Mouse (Mus musculus) neural tube, embryonic 11.5 days (tissue): Measurements from ENCODE around the gene Dusp2. TPM values are rescaled to one million over a fixed set of nuclear protein-coding genes. Genes with fewer than 3 reads are reported as not detected.

Experiments
- ATAC-seq: fragments of 200-750 bp; cut with Nextera tagmentation; 2 replicates; pipeline ENCODE4 v1.8.0; 2017; ENCODE audit warnings: moderate number of reproducible peaks, mild to moderate bottlenecking, moderate TSS enrichment, moderate library complexity; ENCODE audit not compliant: insufficient read depth, low FRiP score, low TSS enrichment
- DNase-seq: peaks from one replicate; pipeline ENCODE4 v3.0.0-alpha.2; 2015; ENCODE audit warnings: low spot score
- H3K27ac ChIP-seq: fragments of 300-500 bp; sonication (generic); 2 replicates; pipeline ENCODE4 v1.5.1; 2014; ENCODE audit warnings: low read depth, mild to moderate bottlenecking, low read length
- H3K27me3 ChIP-seq: fragments of 300-500 bp; sonication (generic); 2 replicates; pipeline ENCODE4 v1.6.1; 2014; ENCODE audit warnings: mild to moderate bottlenecking, low read length, mixed read lengths; ENCODE audit not compliant: control insufficient read depth, insufficient read depth
- H3K36me3 ChIP-seq: fragments of 300-500 bp; sonication (generic); 2 replicates; pipeline ENCODE4 v1.6.1; 2014; ENCODE audit warnings: mild to moderate bottlenecking, low read length, moderate library complexity, mixed read lengths; ENCODE audit not compliant: control insufficient read depth, insufficient read depth
- H3K4me1 ChIP-seq: fragments of 300-500 bp; sonication (generic); 2 replicates; pipeline ENCODE4 v1.6.1; 2014; ENCODE audit warnings: low read length, mixed read lengths; ENCODE audit not compliant: control insufficient read depth, insufficient read depth
- H3K4me2 ChIP-seq: fragments of 300-500 bp; sonication (generic); 2 replicates; pipeline ENCODE4 v1.6.1; 2014; ENCODE audit warnings: low read depth, mild to moderate bottlenecking, moderate library complexity
- H3K4me3 ChIP-seq: fragments of 300-500 bp; sonication (generic); 2 replicates; pipeline ENCODE4 v1.5.1; 2014; ENCODE audit warnings: low read depth, low read length
- H3K9ac ChIP-seq: fragments of 300-500 bp; sonication (generic); 2 replicates; pipeline ENCODE4 v1.6.1; 2014; ENCODE audit warnings: mild to moderate bottlenecking, low read length
- H3K9me3 ChIP-seq: fragments of 300-500 bp; sonication (generic); 2 replicates; pipeline ENCODE4 v1.6.1; 2016; ENCODE audit warnings: low read length; ENCODE audit not compliant: control insufficient read depth
- WGBS: fragments of 180-500 bp; shearing (Covaris S2); extraction: QIAGEN DNeasy Blood & Tissue Kit; methylation state at CpG from one replicate; pipeline ENCODE4 v1.1.7; 2014; 5-methylcytosine and 5-hydroxymethylcytosine counted together
- polyA plus RNA-seq: library from polyadenylated mRNA; unstranded; fragments of >200 nt; fragmentation: Nextera tagmentation; extraction: Ambion mirVana; gene quantifications from 2 replicates; pipeline ENCODE4 v1.2.1, GENCODE M21; 2014

Dusp2 gene
- polyA plus RNA-seq, 1 experiment from 2014 or later = 7.0 TPM

GRCm38 (mm10) chr2:127315155-127315470, 20.8 kb upstream of the Dusp2 start:
- no peaks in the 10 kb centered on the region for H3K9me3 ChIP-seq
- H3K27me3 ChIP-seq = no peaks in the 10 kb centered on the region
- DNase-seq = no peak
- 94% methylated on average over 1 of the region's 1 CpGs for WGBS
- no peak overlapping the region for H3K9ac ChIP-seq
- no peaks in the 10 kb centered on the region for H3K4me1 ChIP-seq
- H3K4me2 ChIP-seq = no peak overlapping the region
- H3K4me3 ChIP-seq = no peak overlapping the region
- no peaks in the 10 kb centered on the region for H3K36me3 ChIP-seq
- no peak overlapping the region for H3K27ac ChIP-seq
- ATAC-seq = no peak

DNA sequence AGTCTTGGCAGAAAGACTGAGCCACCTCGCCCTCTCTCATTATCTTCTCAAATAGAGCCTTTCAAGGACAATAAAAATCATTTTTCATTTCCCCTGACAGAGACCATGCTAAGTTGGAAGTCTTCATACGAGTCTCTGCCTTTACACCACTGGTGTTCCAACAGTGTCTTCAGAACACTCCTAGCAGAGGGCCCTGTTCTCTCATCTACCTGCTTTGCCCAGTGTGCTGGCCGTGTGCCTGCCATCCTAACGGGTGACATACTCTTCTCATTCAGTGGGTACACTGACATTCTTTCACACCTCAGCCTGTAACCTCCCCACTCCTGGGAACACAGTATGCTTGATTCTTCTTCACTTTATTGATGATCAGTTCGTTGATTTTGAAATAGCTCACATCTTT, 19.5 kb upstream of the Dusp2 start:
- Histone ChIP-seq H3K4me1 (no peaks in the 10 kb centered on the region), H3K4me3 (no peak overlapping the region), H3K9me3 (no peaks in the 10 kb centered on the region), H3K4me2 (no peak overlapping the region), H3K27ac (no peak overlapping the region), H3K9ac (no peak overlapping the region), H3K27me3 (no peaks in the 10 kb centered on the region), H3K36me3 (no peaks in the 10 kb centered on the region)
- no peak for DNase-seq
- ATAC-seq = no peak
- 72% methylated on average over 5 of the region's 5 CpGs for WGBS

GRCm38 (mm10) chr2:127318136-127318535, 17.8 kb upstream of the Dusp2 start:
- Histone ChIP-seq H3K4me2 (no peak overlapping the region), H3K9ac (no peak overlapping the region), H3K4me1 (no peaks in the 10 kb centered on the region), H3K9me3 (no peaks in the 10 kb centered on the region), H3K27me3 (no peaks in the 10 kb centered on the region), H3K4me3 (no peak overlapping the region), H3K27ac (no peak overlapping the region), H3K36me3 (no peaks in the 10 kb centered on the region)
- WGBS = 84% methylated on average over 4 of the region's 4 CpGs
- DNase-seq (no peak), ATAC-seq (no peak)

DNA sequence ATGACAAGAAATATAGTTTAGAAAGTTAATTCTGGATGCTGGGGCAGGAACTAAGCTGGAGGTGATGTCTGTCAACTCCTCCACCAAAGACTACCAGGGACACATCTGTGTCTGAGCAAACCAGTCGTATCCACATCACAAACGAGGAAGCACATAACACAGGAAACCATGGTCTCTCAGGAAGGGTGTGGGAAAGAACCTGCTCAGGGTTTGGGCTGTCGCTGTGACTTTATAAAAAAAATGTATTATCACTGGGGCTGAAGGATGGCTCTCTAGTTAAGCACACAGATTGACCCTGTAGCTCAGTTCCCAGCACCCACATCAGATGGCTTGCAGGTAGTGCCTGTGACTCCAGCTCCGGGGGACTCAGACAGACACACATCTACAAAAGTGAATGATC, 16.9 kb upstream of the Dusp2 start:
- WGBS = 83% methylated on average over 4 of the region's 4 CpGs
- no peak overlapping the region for H3K4me3 ChIP-seq
- no peak for ATAC-seq

GRCm38 (mm10) chr2:127322671-127323285, 13.2 kb upstream of the Dusp2 start:
- H3K4me1 ChIP-seq = no peaks in the 10 kb centered on the region
- DNase-seq (no peak), ATAC-seq (no peak)
- H3K4me2 ChIP-seq = no peak overlapping the region
- H3K27me3 ChIP-seq = no peaks in the 10 kb centered on the region
- no peaks in the 10 kb centered on the region for H3K9me3 ChIP-seq
- H3K36me3 ChIP-seq = no peaks in the 10 kb centered on the region
- no peak overlapping the region for H3K27ac ChIP-seq
- 69% methylated on average over 6 of the region's 6 CpGs for WGBS
- no peak overlapping the region for H3K9ac ChIP-seq
- H3K4me3 ChIP-seq = no peak overlapping the region

More for the DNA sequence above, 16.9 kb upstream of the Dusp2 start:
- H3K9me3 ChIP-seq = no peaks in the 10 kb centered on the region
- H3K36me3 ChIP-seq = no peaks in the 10 kb centered on the region
- no peaks in the 10 kb centered on the region for H3K27me3 ChIP-seq
- DNase-seq = no peak
- H3K4me2 ChIP-seq = no peak overlapping the region
- H3K4me1 ChIP-seq = no peaks in the 10 kb centered on the region
- no peak overlapping the region for H3K9ac ChIP-seq
- no peak overlapping the region for H3K27ac ChIP-seq

DNA sequence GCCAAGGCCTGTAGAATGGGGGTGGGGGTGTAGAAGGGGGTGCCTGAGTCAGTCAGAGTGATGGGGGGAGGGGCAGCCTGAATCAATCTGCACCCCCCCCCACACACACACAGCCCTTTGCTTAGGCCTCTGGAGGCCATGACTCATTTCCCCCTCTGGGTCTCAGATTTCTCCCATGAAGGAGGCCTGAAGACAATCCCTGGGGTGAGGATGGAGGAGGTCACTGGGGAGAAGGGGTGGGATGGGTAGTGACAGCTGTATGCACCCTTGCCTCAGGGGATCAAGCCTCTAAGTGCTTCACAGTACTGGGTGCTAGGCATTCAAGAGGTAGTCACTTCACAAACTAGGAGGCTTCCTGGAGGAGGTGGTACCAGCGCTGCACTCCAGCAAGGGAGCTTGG, 12.3 kb upstream of the Dusp2 start:
- no peaks in the 10 kb centered on the region for H3K27me3 ChIP-seq
- DNase-seq = no peak
- no peak overlapping the region for H3K4me2 ChIP-seq
- H3K4me3 ChIP-seq = no peak overlapping the region
- no peak overlapping the region for H3K9ac ChIP-seq
- H3K27ac ChIP-seq = no peak overlapping the region
- no peaks in the 10 kb centered on the region for H3K36me3 ChIP-seq
- H3K9me3 ChIP-seq = no peaks in the 10 kb centered on the region
- WGBS = 58% methylated on average over 1 of the region's 1 CpGs
- no peak for ATAC-seq
- H3K4me1 ChIP-seq = no peaks in the 10 kb centered on the region

- Histone ChIP-seq H3K27me3 (no peaks in the 10 kb centered on the region), H3K36me3 (no peaks in the 10 kb centered on the region), H3K4me3 (no peak overlapping the region), H3K4me1 (no peaks in the 10 kb centered on the region), H3K9me3 (no peaks in the 10 kb centered on the region), H3K27ac (no peak overlapping the region), H3K9ac (no peak overlapping the region), H3K4me2 (no peak overlapping the region)
- no peak for ATAC-seq
- whole genome bisulfite sequencing = 54% methylated on average over 7 of the region's 7 CpGs
- DNase-seq = no peak
Measured at GRCm38 (mm10) chr2:127324456-127324855, 11.5 kb upstream of the Dusp2 start.

DNA sequence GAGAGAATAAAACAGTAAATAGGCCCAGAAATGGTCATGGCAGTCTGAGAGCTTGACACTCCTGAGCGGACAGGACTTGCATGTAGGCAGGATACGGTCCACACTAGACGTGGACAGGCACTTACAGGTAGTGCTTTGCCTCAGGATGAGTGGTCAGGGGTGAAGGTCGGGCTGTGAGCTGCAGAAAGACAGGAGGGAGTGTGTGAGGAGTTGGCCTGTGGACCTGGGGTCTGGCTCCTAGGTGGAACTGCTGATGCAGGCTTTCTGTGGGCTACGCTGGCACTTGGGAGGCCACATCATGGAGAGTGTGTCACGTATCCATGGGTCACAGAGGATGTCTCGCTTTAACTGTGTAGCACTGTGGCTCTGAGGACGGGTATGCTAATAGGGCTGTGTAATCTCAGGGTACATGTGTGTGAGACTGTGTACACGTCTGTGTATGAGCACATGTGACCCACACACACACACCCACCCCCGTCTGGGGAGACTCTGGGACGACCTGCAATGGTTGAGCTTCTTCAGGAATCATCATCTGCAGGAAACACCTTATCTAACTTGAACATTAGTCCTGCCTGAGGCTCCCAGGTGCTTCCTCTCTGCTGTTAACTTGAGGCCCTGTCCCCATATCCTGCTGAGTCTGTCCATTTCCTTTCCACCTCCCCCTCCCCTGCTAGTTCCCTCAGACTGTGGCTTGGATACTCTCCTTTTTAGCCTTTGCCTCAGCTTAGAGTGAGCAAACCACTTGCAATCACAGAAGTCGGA, 7.7 kb upstream of the Dusp2 start:
- ATAC-seq (no peak), DNase-seq (no peak)
- no peaks in the 10 kb centered on the region for H3K4me1 ChIP-seq
- H3K9me3 ChIP-seq = no peaks in the 10 kb centered on the region
- H3K9ac ChIP-seq = no peak overlapping the region
- 75% methylated on average over 12 of the region's 12 CpGs for WGBS
- no peak overlapping the region for H3K4me3 ChIP-seq
- no peaks in the 10 kb centered on the region for H3K36me3 ChIP-seq
- no peaks in the 10 kb centered on the region for H3K27me3 ChIP-seq
- H3K4me2 ChIP-seq = no peak overlapping the region
- H3K27ac ChIP-seq = no peak overlapping the region
